Mouse (Mus musculus) C2C12 (cell line): ENCODE results near the gene Maz.

Experiments
- CTCF ChIP-seq: IDR thresholded peaks from one replicate; pipeline ENCODE4 v1.5.1; 2011; ENCODE audit not compliant: control insufficient read depth, insufficient read depth, insufficient read length
- MAX ChIP-seq: IDR thresholded peaks from one replicate; pipeline ENCODE4 v1.6.1; 2011; ENCODE audit warnings: mild to moderate bottlenecking, control low read depth
- MYOD1 ChIP-seq: IDR thresholded peaks from one replicate; pipeline ENCODE4 v1.6.1; 2011; ENCODE audit warnings: low read depth; ENCODE audit not compliant: control insufficient read depth, insufficient read length
- USF1 ChIP-seq: IDR thresholded peaks from one replicate; pipeline ENCODE4 v1.6.1; 2011; ENCODE audit warnings: low read depth, mild to moderate bottlenecking, control low read depth, moderate library complexity

DNA sequence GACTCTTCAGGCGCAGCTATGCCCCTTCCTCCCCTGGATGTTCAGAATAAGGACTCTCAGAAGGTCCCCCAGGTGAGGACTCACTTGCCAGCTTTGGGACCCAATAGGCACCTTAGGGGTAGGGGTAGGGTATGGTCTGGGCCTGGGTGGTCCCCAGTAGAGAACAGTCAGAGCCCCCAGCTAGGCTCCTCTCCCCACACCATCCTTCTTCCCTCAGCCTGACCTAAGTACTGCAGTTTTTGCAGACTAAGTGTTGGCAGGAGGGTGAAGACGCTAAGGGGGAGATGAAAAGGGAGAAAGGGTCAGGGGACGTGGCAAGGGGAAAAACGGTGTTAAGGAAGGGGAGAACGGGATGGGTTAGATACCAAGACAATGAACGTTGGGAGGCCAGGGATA, 8.9 kb downstream of the Maz start:
- no peak for TF ChIP-seq CTCF
- TF ChIP-seq USF1, result no peak
- no peak for TF ChIP-seq MYOD1
- TF ChIP-seq MAX, result no peak
